Comparison of ENCODE assay signal across 8 mouse cellular contexts in genomic region chr10:45292159-45292558, GRCm38 (mm10). TPM values are rescaled to one million over a fixed set of nuclear protein-coding genes. Genes with fewer than 3 reads are reported as not detected.
DNase-seq lines count a peak whose midpoint lies in the region; ATAC-seq and TF ChIP-seq lines count a peak whose summit lies in the region.
"Not testable (repeated sequence)": the region's sequence is repeated elsewhere in the genome, so short reads cannot be mapped to it uniquely, and the experiment has no call there.
"Had no signal": no experiment of that assay in that cellular context is flagged by ENCODE, and none has a peak within 500 bp of the region (broad histone marks: within the 10 kb centered on the region; RNA-seq: fewer than 3 reads in every experiment).

No protein-coding gene starts in this region.

- TF ChIP-seq CTCF in intestine, postnatal 0 days (IDR thresholded peaks at IDR 0.05; ENCODE audit: low read depth); lung, postnatal 0 days (IDR thresholded peaks at IDR 0.05): not testable (repeated sequence)

- not testable (repeated sequence) for H3K9ac ChIP-seq in heart, embryonic 13.5 days; heart, embryonic 16.5 days (ENCODE audit: low read length); intestine, postnatal 0 days (ENCODE audit: low read depth, low read length); lung, postnatal 0 days (replicated peaks; ENCODE audit: low read depth); stomach, embryonic 16.5 days (ENCODE audit: low read length)

- not testable (repeated sequence) for TF ChIP-seq EP300 in lung, postnatal 0 days (IDR thresholded peaks at IDR 0.05)

- peaks cover 16% of the 10 kb centered on the region for H3K27me3 ChIP-seq in heart, embryonic 13.5 days (replicated peaks)
- H3K27me3 ChIP-seq in heart, embryonic 16.5 days (ENCODE audit: control insufficient read depth, insufficient read depth, low read length); lung, postnatal 0 days (replicated peaks; ENCODE audit: insufficient read depth, low read length): not testable (repeated sequence)
- H3K27me3 ChIP-seq in intestine, postnatal 0 days (replicated peaks; ENCODE audit: control insufficient read depth, insufficient read depth, low read length), result peaks cover 21% of the 10 kb centered on the region
- H3K27me3 ChIP-seq in stomach, embryonic 16.5 days (ENCODE audit: control insufficient read depth, insufficient read depth, low read length), result peaks cover 12% of the 10 kb centered on the region

- not testable (repeated sequence) for H3K9me3 ChIP-seq in heart, embryonic 13.5 days; heart, embryonic 16.5 days (replicated peaks; ENCODE audit: control insufficient read depth, low read length); intestine, postnatal 0 days (ENCODE audit: control insufficient read depth); lung, postnatal 0 days (ENCODE audit: low read length); stomach, embryonic 16.5 days (replicated peaks; ENCODE audit: control insufficient read depth, low read length)

- H3K4me2 ChIP-seq in heart, embryonic 13.5 days, result peak overlapping the region; percentile 53
- H3K4me2 ChIP-seq in heart, embryonic 16.5 days (ENCODE audit: low read depth, low read length), result peak overlapping the region; percentile 44
- not testable (repeated sequence) for H3K4me2 ChIP-seq in intestine, postnatal 0 days (replicated peaks; ENCODE audit: low read depth); lung, postnatal 0 days (replicated peaks; ENCODE audit: low read depth, low read length); stomach, embryonic 16.5 days (ENCODE audit: low read depth, low read length)

- H3K27ac ChIP-seq in heart, embryonic 13.5 days (replicated peaks), result peak overlapping the region; percentile 55
- H3K27ac ChIP-seq in heart, embryonic 16.5 days (ENCODE audit: low read length), result peak overlapping the region; percentile 65
- not testable (repeated sequence) for H3K27ac ChIP-seq in intestine, postnatal 0 days (ENCODE audit: low read depth, low read length); lung, postnatal 0 days (ENCODE audit: low read length); stomach, embryonic 16.5 days (ENCODE audit: low read length)

- H3K4me3 ChIP-seq in heart, embryonic 13.5 days; intestine, postnatal 0 days (ENCODE audit: low read depth, low read length); lung, postnatal 0 days (ENCODE audit: low read depth, low read length); stomach, embryonic 16.5 days (replicated peaks; ENCODE audit: low read length): not testable (repeated sequence)
- peak overlapping the region; percentile 12; the same call in 1 of the 2 replicates for H3K4me3 ChIP-seq in heart, embryonic 16.5 days (ENCODE audit: low read length)

- H3K36me3 ChIP-seq in heart, embryonic 13.5 days; heart, embryonic 16.5 days (ENCODE audit: control insufficient read depth, insufficient read depth); intestine, postnatal 0 days (ENCODE audit: control insufficient read depth, insufficient read depth); lung, postnatal 0 days (ENCODE audit: insufficient read depth, low read length); stomach, embryonic 16.5 days (ENCODE audit: control insufficient read depth, insufficient read depth, low read length): not testable (repeated sequence)

- ATAC-seq in heart, embryonic 13.5 days (ENCODE audit: extremely low read depth, insufficient number of reproducible peaks, low FRiP score, low TSS enrichment); heart, embryonic 16.5 days (replicated peaks; ENCODE audit: extremely low read depth, insufficient read depth, low FRiP score): not testable (repeated sequence)
- ATAC-seq in intestine, postnatal 0 days, result peak; percentile 28; the same call in 1 of the 2 replicates
- ATAC-seq in lung, postnatal 0 days, result peak; percentile 64
- ATAC-seq in stomach, embryonic 16.5 days (ENCODE audit: insufficient read depth, low FRiP score), result 0 out of 2 replicates have a peak, but pooled peaks have one; percentile 25

- peak; percentile 14 for DNase-seq in ES-CJ7 (ENCODE audit: low read depth, low spot score)
- DNase-seq in ZHBTc4 (ENCODE audit: low read depth, low spot score), result peak; percentile 28
- peak; percentile 18 for DNase-seq in lung, postnatal 0 days (ENCODE audit: low spot score)

- H3K4me1 ChIP-seq in heart, embryonic 13.5 days; heart, embryonic 16.5 days (ENCODE audit: control insufficient read depth, insufficient read depth, low read length); intestine, postnatal 0 days (replicated peaks; ENCODE audit: control insufficient read depth, insufficient read depth, low read length); lung, postnatal 0 days (ENCODE audit: insufficient read depth, low read depth, low read length); stomach, embryonic 16.5 days (ENCODE audit: control insufficient read depth, insufficient read depth, low read length): not testable (repeated sequence)

- 33% methylated on average over 4 of the region's 4 CpGs for WGBS in heart, embryonic 13.5 days
- 41% methylated on average over 4 of the region's 4 CpGs for WGBS in heart, embryonic 16.5 days
- WGBS in intestine, postnatal 0 days, result 44% methylated on average over 4 of the region's 4 CpGs
- 15% methylated on average over 4 of the region's 4 CpGs for WGBS in lung, postnatal 0 days
- 55% methylated on average over 4 of the region's 4 CpGs for WGBS in stomach, embryonic 16.5 days

RNA-seq across cellular contexts. Expression of gene Bves, which starts 43.4 kb away (rescaled TPM):
- polyA plus RNA-seq in heart, embryonic 13.5 days (2015; fragmentation: Nextera tagmentation; extraction: Ambion mirVana), result 71.7 and 84.7 TPM in 2 replicates
- polyA plus RNA-seq in heart, embryonic 16.5 days (2015; fragmentation: Nextera tagmentation; extraction: Ambion mirVana), result 116 and 122 TPM in 2 replicates
- 2.8 and 3.1 TPM in 2 replicates for polyA plus RNA-seq in intestine, postnatal 0 days (2015; fragmentation: Nextera tagmentation; extraction: Ambion mirVana)
- polyA plus RNA-seq in lung, postnatal 0 days (2015; fragmentation: Nextera tagmentation; extraction: Ambion mirVana), result 0.47 and 0.67 TPM in 2 replicates
- 6.8 and 8.1 TPM in 2 replicates for polyA plus RNA-seq in stomach, embryonic 16.5 days (2015; fragmentation: Nextera tagmentation; extraction: Ambion mirVana)
- polyA plus RNA-seq: G1E had no signal
